Mouse (Mus musculus) left cerebral cortex, adult 2 months (tissue): ENCODE results near the gene Mien1. TPM values are rescaled to one million over a fixed set of nuclear protein-coding genes. Genes with fewer than 3 reads are reported as not detected.

Experiments used
- DNase-seq, 2 experiments: peaks; one replicate each; pipeline ENCODE4 v3.0.0; 2021 to 2022; ENCODE audit warnings: low spot score in 2 of 2, mixed read lengths in 1 of 2; ENCODE audit errors: extremely low spot score in 1 of 2
- H3K27ac ChIP-seq: fragments of 200-600 bp; 2 replicates; pipeline ENCODE4 v1.8.1; 2022
- H3K4me3 ChIP-seq: fragments of 200-600 bp; 2 replicates; pipeline ENCODE4 v1.8.1; 2022
- CTCF ChIP-seq: fragments of 200-600 bp; IDR thresholded peaks from 2 replicates; pipeline ENCODE4 v1.8.1; 2022; ENCODE audit warnings: antibody characterized with exemption, mild to moderate bottlenecking, moderate library complexity
- intact Hi-C: fragments of 180-260 bp; cut with DNase I; formaldehyde crosslinking; loops from one replicate; pipeline ENCODE4 v1.15.1; 2025
- total RNA-seq, 2 experiments: library from RNA; stranded (reverse); gene quantifications; 2 replicates each; pipeline ENCODE4 v1.2.3; 2021

Mien1 gene
- total RNA-seq, 2 experiments from 2014 or later, result 100 to 106 TPM

- no peak for TF ChIP-seq CTCF
- Histone ChIP-seq H3K27ac (no peak overlapping the region), H3K4me3 (no peak overlapping the region)
- no peak for DNase-seq
- intact Hi-C loops, result no loop called here
Measured at GRCm38 (mm10) chr11:98392645-98393044, 46.1 kb downstream of the Mien1 start.

- intact Hi-C loops, result no loop called here
- no peak overlapping the region for H3K27ac ChIP-seq
- no peak for DNase-seq
- no peak for TF ChIP-seq CTCF
- no peak overlapping the region for H3K4me3 ChIP-seq
Measured at GRCm38 (mm10) chr11:98392034-98392433, 46.8 kb downstream of the Mien1 start.

DNA sequence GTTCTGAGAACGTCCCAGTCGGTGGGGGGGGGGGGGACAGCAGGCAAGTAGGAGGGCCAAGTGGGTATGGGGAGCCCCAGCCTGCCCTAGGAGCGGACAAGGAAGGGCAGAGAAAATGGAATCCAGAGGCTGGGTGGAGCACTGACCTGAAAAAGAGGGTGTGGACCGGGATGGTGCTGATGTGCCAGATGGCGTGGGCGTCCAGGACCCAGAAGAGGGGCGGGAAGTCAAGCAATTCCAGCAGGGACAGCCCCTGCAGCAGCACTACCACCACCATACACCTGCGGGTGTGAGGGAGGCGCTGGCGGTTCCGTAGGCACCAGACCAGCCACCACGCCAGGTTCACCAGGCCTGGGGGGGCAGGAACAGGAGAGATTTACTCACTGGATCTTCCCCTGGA lies 48.6 kb downstream of the Mien1 start:
- Histone ChIP-seq H3K4me3 (no peak overlapping the region), H3K27ac (no peak overlapping the region)
- no peak for TF ChIP-seq CTCF
- intact Hi-C loops, result no loop called here
- DNase-seq, result no peak

DNA sequence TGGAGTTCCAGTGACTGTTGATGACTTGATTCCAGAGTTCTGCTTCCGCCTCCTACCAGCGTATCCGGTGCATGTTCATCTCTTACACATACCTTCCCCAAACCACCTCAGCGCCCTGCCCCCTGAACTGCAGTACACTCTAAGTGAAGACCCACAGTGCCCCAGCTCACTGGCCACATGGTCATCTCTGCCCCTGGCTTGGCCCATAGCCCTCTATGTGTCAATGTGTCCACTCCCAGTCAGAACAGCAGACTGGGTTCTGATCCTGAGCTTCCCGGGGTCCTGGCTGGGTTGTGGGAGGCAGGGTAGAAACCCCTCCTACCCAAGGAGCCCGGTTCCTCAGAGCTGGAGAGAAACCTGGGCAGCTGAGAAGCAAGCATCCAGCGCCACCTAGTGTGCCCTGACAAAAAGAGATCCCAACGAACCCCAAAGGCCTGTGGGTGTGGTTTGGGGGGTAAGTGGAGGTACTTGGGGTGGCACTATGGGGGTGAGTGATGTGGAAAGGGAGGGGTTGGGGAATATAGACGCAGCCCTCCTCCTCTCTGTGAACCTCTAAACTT lies 49.5 kb downstream of the Mien1 start:
- intact Hi-C loops, result loop anchor here (1.0 to 2.0 kb wide), 2 partner anchors 47 to 124 kb away; no protein-coding TSS in a partner anchor
- peak; percentile 61 to 64 for DNase-seq
- Histone ChIP-seq H3K27ac (no peak overlapping the region), H3K4me3 (no peak overlapping the region)
- TF ChIP-seq CTCF, result peak; percentile 75

DNA sequence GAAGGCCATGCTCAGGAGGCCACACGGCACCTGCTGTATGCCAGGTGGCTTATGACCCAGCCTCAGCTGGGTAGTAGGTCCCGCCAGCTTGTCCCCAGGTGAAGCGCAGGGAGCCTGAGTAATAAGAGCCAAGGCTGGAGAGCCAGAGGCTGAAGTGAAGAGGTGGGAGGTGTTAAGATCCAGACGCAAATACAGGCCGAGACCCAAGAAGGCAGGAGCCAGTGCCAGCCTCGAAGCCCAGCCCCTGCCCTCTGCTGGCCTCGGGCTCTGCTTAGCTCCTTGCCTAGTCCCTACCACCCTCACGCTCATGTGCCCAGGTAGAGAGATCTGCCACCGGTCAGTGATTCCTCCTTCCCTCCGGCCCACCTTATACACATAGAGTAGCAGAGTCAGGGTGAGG lies 50.5 kb downstream of the Mien1 start:
- TF ChIP-seq CTCF, result no peak
- intact Hi-C loops, result loop anchor here (2.0 kb wide), 1 partner anchor 123 kb away; no protein-coding TSS in a partner anchor
- Histone ChIP-seq H3K27ac (no peak overlapping the region), H3K4me3 (no peak overlapping the region)
- no peak for DNase-seq

Other genes starting within 250 kb of the Mien1 start
- 10 to 100 TPM; 54.9 to 55.1 TPM for gene Med1, start 245.7 kb downstream of the Mien1 start, total RNA-seq
- 10 to 100 TPM; 40.0 to 40.3 TPM for gene Cdk12, start 235.9 kb downstream of the Mien1 start, total RNA-seq
- gene Neurod2, start 109.3 kb downstream of the Mien1 start, total RNA-seq, result 10 to 100 TPM; 70.2 to 76.3 TPM
- gene Ppp1r1b, start 90.6 kb downstream of the Mien1 start, total RNA-seq, result 100 to 1,000 TPM; 146 to 208 TPM
- 10 to 100 TPM; 35.7 to 42.4 TPM for gene Stard3, start 80.6 kb downstream of the Mien1 start, total RNA-seq
- gene Tcap, start 55.2 kb downstream of the Mien1 start, total RNA-seq, result 1 to 10 TPM; 8.7 to 10.0 TPM
- under 1 TPM in 1 of 2 experiments, not detected in 1; 0.51 TPM for gene Pnmt, start 52.5 kb downstream of the Mien1 start, total RNA-seq
- gene Pgap3, start 38.5 kb downstream of the Mien1 start, total RNA-seq, result 10 to 100 TPM; 10.2 to 11.9 TPM
- gene Erbb2, start 26.5 kb downstream of the Mien1 start, total RNA-seq, result 1 to 10 TPM; 1.8 to 1.9 TPM
- 1 to 10 TPM; 2.0 to 2.5 TPM for gene Grb7, start 7.4 kb upstream of the Mien1 start, total RNA-seq
- under 1 TPM; 0.11 to 0.33 TPM for gene Ikzf3, start 107.0 kb upstream of the Mien1 start, total RNA-seq
- not detected for gene Zpbp2, start 112.1 kb upstream of the Mien1 start, total RNA-seq
- 10 to 100 TPM; 45.9 to 47.9 TPM for gene Ormdl3, start 148.4 kb upstream of the Mien1 start, total RNA-seq
- not detected for gene Lrrc3c, start 159.3 kb upstream of the Mien1 start, total RNA-seq
- gene Gm12355, start 186.7 kb upstream of the Mien1 start, total RNA-seq, result 10 to 100 TPM in 1 of 2 experiments, 1 to 10 TPM in 1; 8.8 to 12.1 TPM
- under 1 TPM; 0.23 to 0.27 TPM for gene Gsdma3, start 187.4 kb upstream of the Mien1 start, total RNA-seq
- not detected for gene Gsdma2, start 207.8 kb upstream of the Mien1 start, total RNA-seq
- gene Gsdma, start 225.4 kb upstream of the Mien1 start, total RNA-seq, result not detected
- 100 to 1,000 TPM; 132 TPM for gene Psmd3, start 243.6 kb upstream of the Mien1 start, total RNA-seq